Mouse (Mus musculus) erythroid progenitor cell, adult 5-6 weeks (primary cell): ENCODE measurements around the gene Ypel2. TPM values are rescaled to one million over a fixed set of nuclear protein-coding genes. Genes with fewer than 3 reads are reported as not detected.
"Not testable (repeated sequence)": the region's sequence is repeated elsewhere in the genome, so short reads cannot be mapped to it uniquely, and the experiment has no call there.

Experiments used
- ATAC-seq: replicated peaks from 2 replicates; pipeline ENCODE4 v1.8.0; 2016; ENCODE audit warnings: moderate number of reproducible peaks, mild to moderate bottlenecking, moderate TSS enrichment, inconsistent platforms; ENCODE audit not compliant: poor library complexity, low FRiP score, severe bottlenecking
- total RNA-seq, 2 experiments: library from RNA; stranded (forward) in 1 of 2; stranded (reverse) in 1 of 2; fragments of 150-400 nt in 1 of 2; fragments of 186-747, 209-891 nt in 1 of 2; gene quantifications; 2 replicates each; pipeline versions ENCODE4 v1.2.3 to v1.2.4; 2015 to 2017; ENCODE audit warnings: low replicate concordance in 2 of 2

Ypel2 gene
- total RNA-seq (2015; ENCODE audit: low replicate concordance) (0.36 and 2.9 TPM in 2 replicates), total RNA-seq (2017; ENCODE audit: low replicate concordance) (0.13 and 1.5 TPM in 2 replicates)

GRCm38 (mm10) chr11:86993041-86994037 lies at the start of gene Ypel2:
TSS of gene Ypel2 (minus strand) at chr11:86993707.
- peak; percentile 31; the same call in 1 of the 2 replicates for ATAC-seq

GRCm38 (mm10) chr11:87043052-87043451 lies 49.5 kb upstream of the Ypel2 start:
- 0 out of 2 replicates have a peak, but pooled peaks have one; percentile 22 for ATAC-seq

- no peak for ATAC-seq
These were observed 45.9 kb upstream of the Ypel2 start for GRCm38 (mm10) chr11:87039307-87039963.

GRCm38 (mm10) chr11:87036180-87036579 lies 42.7 kb upstream of the Ypel2 start:
- ATAC-seq: no peak

GRCm38 (mm10) chr11:87028212-87028611 lies 34.7 kb upstream of the Ypel2 start:
- no peak for ATAC-seq

- ATAC-seq: no peak
These were observed 32.8 kb upstream of the Ypel2 start for GRCm38 (mm10) chr11:87026096-87026875.

- no peak for ATAC-seq
These were observed 31.8 kb upstream of the Ypel2 start for GRCm38 (mm10) chr11:87025351-87025750.

GRCm38 (mm10) chr11:87023240-87023639 lies 29.7 kb upstream of the Ypel2 start:
- not testable (repeated sequence) for ATAC-seq

- ATAC-seq: no peak
These were observed 29.3 kb upstream of the Ypel2 start for GRCm38 (mm10) chr11:87022765-87023164.

- ATAC-seq: no peak
These were observed 28.0 kb upstream of the Ypel2 start for GRCm38 (mm10) chr11:87021551-87021950.

GRCm38 (mm10) chr11:87020449-87020848 lies 26.9 kb upstream of the Ypel2 start:
- no peak for ATAC-seq

- no peak for ATAC-seq
These were observed 25.9 kb upstream of the Ypel2 start for GRCm38 (mm10) chr11:87019431-87019830.

- no peak for ATAC-seq
These were observed 24.6 kb upstream of the Ypel2 start for GRCm38 (mm10) chr11:87018081-87018480.

GRCm38 (mm10) chr11:87015691-87016090 lies 22.2 kb upstream of the Ypel2 start:
- no peak for ATAC-seq

- ATAC-seq: no peak
These were observed 17.0 kb upstream of the Ypel2 start for GRCm38 (mm10) chr11:87010476-87010875.

GRCm38 (mm10) chr11:87007371-87007770 lies 13.9 kb upstream of the Ypel2 start:
- ATAC-seq: no peak

- no peak for ATAC-seq
These were observed 11.7 kb upstream of the Ypel2 start for GRCm38 (mm10) chr11:87004960-87005755.

- no peak for ATAC-seq
These were observed 8.7 kb upstream of the Ypel2 start for GRCm38 (mm10) chr11:87002078-87002829.
